Mouse (Mus musculus): ENCODE data around the gene Socs5. TPM values are rescaled to one million over a fixed set of nuclear protein-coding genes. Genes with fewer than 3 reads are reported as not detected.

The Socs5 gene
- polyA plus RNA-seq, 1 experiment, result 6.4 TPM

DNA sequence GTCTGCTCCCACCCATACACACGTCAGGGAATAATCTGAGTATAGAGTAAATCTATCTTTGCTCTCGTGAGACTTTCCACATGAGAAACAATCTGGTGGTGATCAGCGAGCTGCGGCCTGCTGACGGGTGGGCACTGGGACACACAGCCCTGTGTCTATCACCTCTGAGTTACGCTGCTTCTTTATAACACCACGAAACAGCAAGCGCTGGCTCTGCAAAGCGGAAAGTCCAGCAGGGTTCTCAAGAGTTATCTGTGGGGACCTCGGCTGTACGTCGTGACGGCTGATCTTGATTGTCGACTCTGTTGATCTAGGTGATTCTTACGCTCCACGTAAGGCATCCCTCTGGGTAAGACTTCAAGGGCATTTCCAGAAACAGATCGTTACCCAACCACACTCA, 79.5 kb downstream of the Socs5 start:
- no peak overlapping the region for H3K27ac ChIP-seq (ENCODE audit: control insufficient read depth, insufficient read depth, low read depth, low read length)
- no peaks in the 10 kb centered on the region for H3K36me3 ChIP-seq (ENCODE audit: control insufficient read depth, insufficient read depth, low read length)
- no peak overlapping the region for H3K4me3 ChIP-seq (ENCODE audit: control insufficient read depth, low read depth, low read length)
- TF ChIP-seq CTCF (IDR thresholded peaks at IDR 0.05; ENCODE audit: control insufficient read depth, insufficient read depth, insufficient replicate concordance, low read depth, low read length) (no peak), POLR2A (IDR thresholded peaks at IDR 0.05; ENCODE audit: control insufficient read depth, low read depth, low read length) (no peak)
- no peaks in the 10 kb centered on the region for H3K27me3 ChIP-seq (ENCODE audit: control insufficient read depth, insufficient read depth, low read length)
- H3K4me1 ChIP-seq (ENCODE audit: control insufficient read depth, insufficient read depth, low read length), result no peaks in the 10 kb centered on the region; the same call in 1 of the 2 replicates

Other genes with a start within 250 kb of the Socs5 start
- gene Tmem247, start 190.3 kb upstream of the Socs5 start, polyA plus RNA-seq (2012; rRNA removed), result 1,060 and 1,176 TPM in 2 replicates
- 175 and 178 TPM in 2 replicates for gene Atp6v1e2, start 159.8 kb upstream of the Socs5 start, polyA plus RNA-seq (2012; rRNA removed)
- 1.1 and 2.4 TPM in 2 replicates for gene Rhoq, start 144.6 kb upstream of the Socs5 start, polyA plus RNA-seq (2012; rRNA removed)
- gene Pigf, start 82.3 kb upstream of the Socs5 start, polyA plus RNA-seq (2012; rRNA removed), result 86.0 and 112 TPM in 2 replicates
- 39.2 and 58.9 TPM in 2 replicates for gene Cript, start 82.1 kb upstream of the Socs5 start, polyA plus RNA-seq (2012; rRNA removed)
- gene Mcfd2, start 158.3 kb downstream of the Socs5 start, polyA plus RNA-seq (2012; rRNA removed), result 34.0 and 40.4 TPM in 2 replicates
- 71.5 and 89.3 TPM in 2 replicates for gene Ttc7, start 175.2 kb downstream of the Socs5 start, polyA plus RNA-seq (2012; rRNA removed)

Data from testis, adult 2 months (tissue).